Mouse (Mus musculus) lung, postnatal 0 days (tissue): Measurements from ENCODE around the gene Sec1.

Experiments used
- CTCF ChIP-seq: IDR thresholded peaks from 2 replicates; pipeline ENCODE4 v1.5.1; 2016; ENCODE audit warnings: antibody characterized with exemption, mild to moderate bottlenecking
- EP300 ChIP-seq: IDR thresholded peaks from 2 replicates; pipeline ENCODE4 v1.6.1; 2016; ENCODE audit warnings: antibody characterized with exemption, mild to moderate bottlenecking, control low read depth

DNA sequence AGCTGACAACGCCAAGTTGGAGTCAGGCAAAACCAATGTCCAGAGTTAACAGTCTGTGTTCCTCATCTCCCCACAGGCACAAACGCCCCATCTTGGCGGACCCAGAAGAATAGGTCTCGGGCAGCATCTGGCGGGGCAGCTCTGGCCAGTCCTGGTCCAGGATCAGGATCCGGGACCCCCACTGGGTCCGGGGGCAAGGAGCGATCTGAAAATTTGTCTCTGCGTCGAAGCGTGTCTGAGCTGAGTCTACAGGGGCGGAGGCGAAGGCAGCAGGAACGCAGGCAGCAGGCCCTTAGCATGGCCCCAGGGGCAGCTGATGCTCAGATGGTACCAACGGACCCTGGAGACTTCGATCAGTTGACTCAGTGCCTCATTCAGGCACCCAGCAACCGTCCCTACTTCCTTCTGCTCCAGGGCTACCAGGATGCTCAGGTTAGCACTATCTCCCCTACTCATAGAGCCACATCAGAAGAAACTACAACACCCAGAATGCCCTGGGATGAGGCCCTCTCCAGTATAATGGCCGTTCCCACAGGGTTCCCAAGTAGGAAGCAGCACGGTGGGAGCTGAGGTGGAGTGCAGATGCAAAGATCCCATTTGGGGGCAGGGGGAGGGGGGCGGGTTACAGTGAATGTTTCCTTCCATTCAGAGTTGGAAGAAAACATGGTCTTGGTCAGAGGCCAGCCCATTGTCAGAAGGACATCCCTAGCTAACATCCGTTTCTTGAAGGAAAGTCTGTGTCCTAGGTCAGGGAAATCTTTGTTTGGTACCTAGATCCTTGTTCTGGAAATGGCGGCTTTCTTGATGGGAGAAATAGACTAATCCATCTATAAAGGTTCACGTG is 63.9 kb downstream of the Sec1 start:
- TF ChIP-seq CTCF (no peak), EP300 (peak; percentile 24; the same call in 1 of the 2 replicates)
